Comparison of ENCODE assay signal across 18 mouse cellular contexts in genomic region chr2:77823026-77823425, GRCm38 (mm10). TPM values are rescaled to one million over a fixed set of nuclear protein-coding genes. Genes with fewer than 3 reads are reported as not detected.
"Had no signal": no experiment of that assay in that cellular context is flagged by ENCODE, and none has a peak within 500 bp of the region (broad histone marks: within the 10 kb centered on the region; RNA-seq: fewer than 3 reads in every experiment).

No protein-coding gene starts in this region.

- DNase-seq: cerebellum, adult 9-10 months; cerebellum, adult 9-11 months; cerebellum, postnatal 10 days; cerebellum, postnatal 14 days; cerebellum, postnatal 25 days; cerebellum, postnatal 36 days; embryo, embryonic 11 days; forebrain, postnatal 0 days; gastrocnemius, adult 2 months; gastrocnemius, postnatal 10 days; gastrocnemius, postnatal 14 days; gastrocnemius, postnatal 25 days; gastrocnemius, postnatal 36 days; heart, adult 18-20 months; heart, adult 2 months had no signal

RNA-seq across cellular contexts. Expression of gene Zfp385b, which starts 3.6 kb away (rescaled TPM):
- total RNA-seq: common myeloid progenitor, adult 5-6 weeks; granulocyte monocyte progenitor cell, adult 5-6 weeks had no signal
- polyA plus RNA-seq: erythroblast, embryonic 14.5 days had no signal
